Mouse (Mus musculus): ENCODE measurements at regions not wholly inside any gene's neighbourhood (a gene's known extent, or its start where the extent isn't known, plus 50 kb on each side); places are given as distances from the start of the nearest gene placed in this dataset.

DNA sequence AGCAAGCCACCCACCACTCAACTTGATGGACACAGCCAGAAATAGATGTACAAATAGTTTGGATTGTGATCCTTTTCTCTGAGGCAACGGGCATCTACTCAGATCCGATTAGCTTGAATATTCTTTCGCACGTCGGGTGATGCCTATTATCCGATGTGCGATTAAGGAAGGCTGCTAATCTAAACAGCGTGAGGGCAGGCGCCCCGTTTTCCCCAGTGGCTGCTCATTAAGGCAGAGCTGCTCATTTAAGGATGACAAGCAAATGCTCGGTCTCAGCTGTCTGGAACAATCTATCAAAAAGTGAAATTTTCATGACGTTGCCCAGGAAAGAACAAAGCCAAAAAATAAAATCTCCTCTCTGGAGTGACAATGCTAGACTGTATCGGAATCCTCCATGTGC lies 348.1 kb upstream of the Tbx3 start:
- 68% methylated on average over 13 of the region's 13 CpGs for WGBS
- no peak for ATAC-seq (ENCODE audit: low FRiP score, low read depth)
- H3K9ac ChIP-seq (ENCODE audit: low read depth, low read length, severe bottlenecking) = no peak overlapping the region

GRCm38 (mm10) chr5:119325681-119326255 lies 344.7 kb upstream of the Tbx3 start:
- Histone ChIP-seq H3K9ac (ENCODE audit: low read depth, low read length, severe bottlenecking) (no peak overlapping the region), H3K9me3 (ENCODE audit: control insufficient read depth, low read length) (no peaks in the 10 kb centered on the region), H3K4me2 (replicated peaks; ENCODE audit: low read depth, low read length, severe bottlenecking) (no peak overlapping the region), H3K27ac (replicated peaks; ENCODE audit: low read depth, low read length) (no peak overlapping the region), H3K4me3 (replicated peaks; ENCODE audit: low read length) (no peak overlapping the region), H3K27me3 (ENCODE audit: control insufficient read depth, insufficient read depth, low read length) (no peaks in the 10 kb centered on the region), H3K4me1 (ENCODE audit: control insufficient read depth, insufficient read depth, low read length) (no peaks in the 10 kb centered on the region), H3K36me3 (ENCODE audit: control insufficient read depth, insufficient read depth, low read length) (no peaks in the 10 kb centered on the region)
- 80% methylated on average over 13 of the region's 13 CpGs for WGBS
- no peak for TF ChIP-seq POLR2A (IDR thresholded peaks at IDR 0.05; ENCODE audit: borderline replicate concordance, extremely low read depth, insufficient read depth, insufficient read length)
- no peak for DNase-seq (ENCODE audit: low spot score)
- no peak for ATAC-seq (ENCODE audit: low FRiP score, low read depth)

More for the DNA sequence above, 348.1 kb upstream of the Tbx3 start:
- no peak for TF ChIP-seq POLR2A (IDR thresholded peaks at IDR 0.05; ENCODE audit: borderline replicate concordance, extremely low read depth, insufficient read depth, insufficient read length)
- H3K27me3 ChIP-seq (ENCODE audit: control insufficient read depth, insufficient read depth, low read length) = no peaks in the 10 kb centered on the region
- no peak overlapping the region for H3K27ac ChIP-seq (replicated peaks; ENCODE audit: low read depth, low read length)
- no peaks in the 10 kb centered on the region for H3K36me3 ChIP-seq (ENCODE audit: control insufficient read depth, insufficient read depth, low read length)
- DNase-seq (ENCODE audit: low spot score) = no peak
- H3K4me1 ChIP-seq (ENCODE audit: control insufficient read depth, insufficient read depth, low read length) = no peaks in the 10 kb centered on the region
- no peaks in the 10 kb centered on the region for H3K9me3 ChIP-seq (ENCODE audit: control insufficient read depth, low read length)
- H3K4me3 ChIP-seq (replicated peaks; ENCODE audit: low read length) = no peak overlapping the region
- H3K4me2 ChIP-seq (replicated peaks; ENCODE audit: low read depth, low read length, severe bottlenecking) = no peak overlapping the region

DNA sequence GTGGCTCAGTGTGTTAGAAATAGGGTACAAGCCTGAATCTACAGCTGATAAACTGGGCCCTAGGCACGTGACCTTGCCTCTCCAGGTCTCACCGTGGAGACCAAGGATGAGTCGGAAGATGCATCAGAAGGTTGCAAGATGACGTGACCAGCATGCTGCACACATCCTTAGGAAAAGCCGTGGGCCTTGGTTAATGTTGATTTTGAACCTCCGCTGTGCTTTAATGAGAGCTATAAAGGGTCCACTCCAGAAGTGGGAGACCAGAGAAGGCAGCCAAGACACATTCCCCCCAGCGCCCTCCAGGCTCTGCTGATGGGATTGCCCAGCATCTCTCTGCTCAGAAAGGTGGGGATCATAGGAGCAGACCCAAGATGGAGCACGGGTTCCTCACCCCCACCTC lies 343.6 kb upstream of the Tbx3 start:
- H3K4me1 ChIP-seq (ENCODE audit: control insufficient read depth, insufficient read depth, low read length) = no peaks in the 10 kb centered on the region
- no peaks in the 10 kb centered on the region for H3K27me3 ChIP-seq (ENCODE audit: control insufficient read depth, insufficient read depth, low read length)
- DNase-seq (ENCODE audit: low spot score) (no peak), ATAC-seq (ENCODE audit: low FRiP score, low read depth) (no peak)
- no peaks in the 10 kb centered on the region for H3K36me3 ChIP-seq (ENCODE audit: control insufficient read depth, insufficient read depth, low read length)
- no peak overlapping the region for H3K9ac ChIP-seq (ENCODE audit: low read depth, low read length, severe bottlenecking)
- TF ChIP-seq POLR2A (IDR thresholded peaks at IDR 0.05; ENCODE audit: borderline replicate concordance, extremely low read depth, insufficient read depth, insufficient read length) = no peak
- H3K9me3 ChIP-seq (ENCODE audit: control insufficient read depth, low read length) = no peaks in the 10 kb centered on the region
- no peak overlapping the region for H3K4me2 ChIP-seq (replicated peaks; ENCODE audit: low read depth, low read length, severe bottlenecking)
- H3K4me3 ChIP-seq (replicated peaks; ENCODE audit: low read length) = no peak overlapping the region
- WGBS = 85% methylated on average over 8 of the region's 8 CpGs
- H3K27ac ChIP-seq (replicated peaks; ENCODE audit: low read depth, low read length) = no peak overlapping the region

GRCm38 (mm10) chr5:119328971-119329370 lies 341.5 kb upstream of the Tbx3 start:
- DNase-seq (ENCODE audit: low spot score) (no peak), ATAC-seq (ENCODE audit: low FRiP score, low read depth) (no peak)
- H3K36me3 ChIP-seq (ENCODE audit: control insufficient read depth, insufficient read depth, low read length) = no peaks in the 10 kb centered on the region
- no peaks in the 10 kb centered on the region for H3K27me3 ChIP-seq (ENCODE audit: control insufficient read depth, insufficient read depth, low read length)
- no peak for TF ChIP-seq POLR2A (IDR thresholded peaks at IDR 0.05; ENCODE audit: borderline replicate concordance, extremely low read depth, insufficient read depth, insufficient read length)
- no peak overlapping the region for H3K4me3 ChIP-seq (replicated peaks; ENCODE audit: low read length)
- no peak overlapping the region for H3K4me2 ChIP-seq (replicated peaks; ENCODE audit: low read depth, low read length, severe bottlenecking)
- no peaks in the 10 kb centered on the region for H3K4me1 ChIP-seq (ENCODE audit: control insufficient read depth, insufficient read depth, low read length)
- H3K27ac ChIP-seq (replicated peaks; ENCODE audit: low read depth, low read length) = no peak overlapping the region
- H3K9me3 ChIP-seq (ENCODE audit: control insufficient read depth, low read length) = no peaks in the 10 kb centered on the region
- no peak overlapping the region for H3K9ac ChIP-seq (ENCODE audit: low read depth, low read length, severe bottlenecking)
- WGBS = 91% methylated on average over 7 of the region's 7 CpGs

DNA sequence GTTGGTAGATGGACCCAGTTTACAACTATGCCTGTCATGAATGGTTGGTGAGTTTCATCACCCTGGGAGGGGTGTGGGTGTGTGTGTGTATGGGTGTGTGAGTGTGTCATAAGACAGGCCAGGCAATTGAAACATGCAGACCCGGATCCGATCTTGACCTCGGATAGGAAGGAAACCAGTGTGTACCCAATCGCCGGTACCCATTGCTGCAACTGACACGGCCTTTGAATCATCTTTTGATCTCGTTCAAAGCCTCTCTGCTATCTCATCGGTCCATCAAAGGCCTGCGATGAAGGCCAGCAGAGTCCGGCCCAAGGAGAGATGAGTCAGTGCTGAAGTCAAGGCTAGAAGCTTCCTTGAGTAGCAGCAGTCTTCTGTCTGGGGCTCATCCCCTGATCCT lies 341.1 kb upstream of the Tbx3 start:
- Histone ChIP-seq H3K9me3 (ENCODE audit: control insufficient read depth, low read length) (no peaks in the 10 kb centered on the region), H3K36me3 (ENCODE audit: control insufficient read depth, insufficient read depth, low read length) (no peaks in the 10 kb centered on the region), H3K4me3 (replicated peaks; ENCODE audit: low read length) (no peak overlapping the region), H3K9ac (ENCODE audit: low read depth, low read length, severe bottlenecking) (no peak overlapping the region), H3K27me3 (ENCODE audit: control insufficient read depth, insufficient read depth, low read length) (no peaks in the 10 kb centered on the region), H3K4me2 (replicated peaks; ENCODE audit: low read depth, low read length, severe bottlenecking) (no peak overlapping the region), H3K27ac (replicated peaks; ENCODE audit: low read depth, low read length) (no peak overlapping the region), H3K4me1 (ENCODE audit: control insufficient read depth, insufficient read depth, low read length) (no peaks in the 10 kb centered on the region)
- no peak for TF ChIP-seq POLR2A (IDR thresholded peaks at IDR 0.05; ENCODE audit: borderline replicate concordance, extremely low read depth, insufficient read depth, insufficient read length)
- ATAC-seq (ENCODE audit: low FRiP score, low read depth) = no peak
- no peak for DNase-seq (ENCODE audit: low spot score)
- WGBS = 91% methylated on average over 10 of the region's 10 CpGs

DNA sequence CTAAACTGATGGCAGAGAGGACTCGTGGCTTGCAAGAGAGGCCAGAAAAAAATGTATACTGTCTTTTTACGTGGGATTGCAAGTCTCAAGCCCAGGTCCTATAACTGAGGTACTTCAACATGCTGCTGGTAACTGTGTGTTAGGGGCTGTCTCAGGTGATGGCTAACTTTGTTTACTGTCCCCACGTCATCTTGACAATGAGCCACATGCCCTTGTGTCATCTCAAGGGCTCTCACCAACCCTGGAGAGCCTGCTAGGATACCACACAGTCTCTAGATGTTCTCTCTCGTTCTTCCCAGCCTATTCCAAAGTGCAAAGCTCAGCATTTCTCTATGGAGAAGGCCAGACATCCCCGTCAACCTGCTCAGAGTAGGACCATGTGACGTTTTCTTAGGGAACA lies 340.6 kb upstream of the Tbx3 start:
- Histone ChIP-seq H3K9me3 (ENCODE audit: control insufficient read depth, low read length) (no peaks in the 10 kb centered on the region), H3K4me3 (replicated peaks; ENCODE audit: low read length) (no peak overlapping the region), H3K27me3 (ENCODE audit: control insufficient read depth, insufficient read depth, low read length) (no peaks in the 10 kb centered on the region), H3K9ac (ENCODE audit: low read depth, low read length, severe bottlenecking) (no peak overlapping the region), H3K27ac (replicated peaks; ENCODE audit: low read depth, low read length) (no peak overlapping the region), H3K4me1 (ENCODE audit: control insufficient read depth, insufficient read depth, low read length) (no peaks in the 10 kb centered on the region), H3K36me3 (ENCODE audit: control insufficient read depth, insufficient read depth, low read length) (no peaks in the 10 kb centered on the region), H3K4me2 (replicated peaks; ENCODE audit: low read depth, low read length, severe bottlenecking) (no peak overlapping the region)
- ATAC-seq (ENCODE audit: low FRiP score, low read depth) = no peak
- no peak for TF ChIP-seq POLR2A (IDR thresholded peaks at IDR 0.05; ENCODE audit: borderline replicate concordance, extremely low read depth, insufficient read depth, insufficient read length)
- 72% methylated on average over 6 of the region's 6 CpGs for WGBS
- DNase-seq (ENCODE audit: low spot score) = no peak

Measured in limb, embryonic 14.5 days (tissue).